Mouse (Mus musculus) hindbrain, embryonic 11.5 days (tissue): ENCODE results near the gene Castor1. TPM values are rescaled to one million over a fixed set of nuclear protein-coding genes. Genes with fewer than 3 reads are reported as not detected.

ENCODE experiments used
- ATAC-seq: fragments of 200-750 bp; cut with Nextera tagmentation; 2 replicates; pipeline ENCODE4 v1.8.0; 2017; ENCODE audit warnings: mild to moderate bottlenecking, moderate TSS enrichment, moderate library complexity; ENCODE audit not compliant: low FRiP score
- DNase-seq: peaks from one replicate; pipeline ENCODE4 v3.0.0-alpha.2; 2015; ENCODE audit warnings: low spot score
- H3K27ac ChIP-seq: fragments of 300-500 bp; sonication (generic); 2 replicates; pipeline ENCODE4 v1.5.1; 2014; ENCODE audit warnings: mild to moderate bottlenecking, low read depth, low read length
- H3K27me3 ChIP-seq: fragments of 300-500 bp; sonication (generic); 2 replicates; pipeline ENCODE4 v1.6.1; 2014; ENCODE audit warnings: mild to moderate bottlenecking, low read length, moderate library complexity, mixed read lengths; ENCODE audit not compliant: control insufficient read depth, insufficient read depth
- H3K36me3 ChIP-seq: fragments of 300-500 bp; sonication (generic); 2 replicates; pipeline ENCODE4 v1.6.1; 2014; ENCODE audit warnings: mild to moderate bottlenecking, low read length, moderate library complexity, mixed read lengths; ENCODE audit not compliant: control insufficient read depth, insufficient read depth
- H3K4me1 ChIP-seq: fragments of 300-500 bp; sonication (generic); replicated peaks from 2 replicates; pipeline ENCODE4 v1.6.1; 2014; ENCODE audit warnings: low read length, mixed read lengths; ENCODE audit not compliant: control insufficient read depth, insufficient read depth
- H3K4me2 ChIP-seq: fragments of 300-500 bp; sonication (generic); replicated peaks from 2 replicates; pipeline ENCODE4 v1.6.1; 2014; ENCODE audit warnings: mild to moderate bottlenecking, low read depth, low read length
- H3K4me3 ChIP-seq: fragments of 300-500 bp; sonication (generic); 2 replicates; pipeline ENCODE4 v1.5.1; 2014; ENCODE audit warnings: low read depth, low read length
- H3K9ac ChIP-seq: fragments of 300-500 bp; sonication (generic); 2 replicates; pipeline ENCODE4 v1.6.1; 2014; ENCODE audit warnings: low read depth, low read length
- H3K9me3 ChIP-seq: fragments of 300-500 bp; sonication (generic); 2 replicates; pipeline ENCODE4 v1.6.1; 2016; ENCODE audit warnings: low read length; ENCODE audit not compliant: control insufficient read depth
- WGBS: fragments of 180-500 bp; shearing (Covaris S2); extraction: QIAGEN DNeasy Blood & Tissue Kit; methylation state at CpG from one replicate; pipeline ENCODE4 v1.1.7; 2014; 5-methylcytosine and 5-hydroxymethylcytosine counted together
- polyA plus RNA-seq: library from polyadenylated mRNA; unstranded; fragments of >200 nt; fragmentation: Nextera tagmentation; extraction: Ambion mirVana; gene quantifications from 2 replicates; pipeline ENCODE4 v1.2.1, GENCODE M21; 2014

The Castor1 gene
- polyA plus RNA-seq, 1 experiment from 2014 or later, result 3.4 TPM

- Histone ChIP-seq H3K4me1 (no peaks in the 10 kb centered on the region; the same call in 1 of the 2 replicates), H3K9ac (no peak overlapping the region), H3K27me3 (peaks cover 7% of the 10 kb centered on the region), H3K27ac (no peak overlapping the region), H3K36me3 (no peaks in the 10 kb centered on the region), H3K9me3 (no peaks in the 10 kb centered on the region), H3K4me3 (no peak overlapping the region), H3K4me2 (no peak overlapping the region)
- ATAC-seq (no peak), DNase-seq (no peak)
- 38% methylated on average over 6 of the region's 7 CpGs for WGBS
Observed at GRCm38 (mm10) chr11:4223393-4224188, 5.6 kb downstream of the Castor1 start.

- no peak for ATAC-seq
- no peak for DNase-seq
Observed at GRCm38 (mm10) chr11:4224223-4224622, 6.2 kb downstream of the Castor1 start.

GRCm38 (mm10) chr11:4226569-4227325, 8.7 kb downstream of the Castor1 start:
- Histone ChIP-seq H3K9me3 (no peaks in the 10 kb centered on the region), H3K4me1 (no peaks in the 10 kb centered on the region), H3K4me2 (no peak overlapping the region), H3K4me3 (no peak overlapping the region), H3K27me3 (no peaks in the 10 kb centered on the region), H3K9ac (no peak overlapping the region), H3K36me3 (no peaks in the 10 kb centered on the region), H3K27ac (no peak overlapping the region)
- DNase-seq, result no peak
- WGBS, result 79% methylated on average over 5 of the region's 5 CpGs
- ATAC-seq, result no peak

More at GRCm38 (mm10) chr11:4224223-4224622, 6.2 kb downstream of the Castor1 start:
- Histone ChIP-seq H3K9ac (no peak overlapping the region), H3K9me3 (no peaks in the 10 kb centered on the region), H3K36me3 (no peaks in the 10 kb centered on the region), H3K4me3 (no peak overlapping the region), H3K27me3 (peaks cover under 1% of the 10 kb centered on the region), H3K4me2 (no peak overlapping the region), H3K4me1 (no peaks in the 10 kb centered on the region; the same call in 1 of the 2 replicates), H3K27ac (no peak overlapping the region)
- WGBS, result 43% methylated on average over 2 of the region's 2 CpGs

- no peaks in the 10 kb centered on the region for H3K36me3 ChIP-seq
- H3K4me2 ChIP-seq, result no peak overlapping the region
- H3K4me1 ChIP-seq, result no peaks in the 10 kb centered on the region
- no peak for ATAC-seq
- H3K4me3 ChIP-seq, result no peak overlapping the region
- H3K9ac ChIP-seq, result no peak overlapping the region
- WGBS, result 62% methylated on average over 8 of the region's 8 CpGs
- H3K9me3 ChIP-seq, result no peaks in the 10 kb centered on the region
- no peaks in the 10 kb centered on the region for H3K27me3 ChIP-seq
- no peak overlapping the region for H3K27ac ChIP-seq
- DNase-seq, result no peak
Observed at GRCm38 (mm10) chr11:4228463-4228862, 10.4 kb downstream of the Castor1 start.

- Histone ChIP-seq H3K4me2 (no peak overlapping the region), H3K9me3 (no peaks in the 10 kb centered on the region), H3K9ac (no peak overlapping the region), H3K27ac (no peak overlapping the region), H3K4me1 (no peaks in the 10 kb centered on the region), H3K4me3 (no peak overlapping the region), H3K36me3 (no peaks in the 10 kb centered on the region), H3K27me3 (no peaks in the 10 kb centered on the region)
- DNase-seq (no peak), ATAC-seq (no peak)
- 70% methylated on average over 4 of the region's 4 CpGs for WGBS
Observed at GRCm38 (mm10) chr11:4229841-4230240, 11.8 kb downstream of the Castor1 start.

- H3K4me2 ChIP-seq, result no peak overlapping the region
- WGBS, result 87% methylated on average over 2 of the region's 2 CpGs
- H3K4me3 ChIP-seq, result no peak overlapping the region
- H3K27me3 ChIP-seq, result no peaks in the 10 kb centered on the region
- H3K36me3 ChIP-seq, result no peaks in the 10 kb centered on the region
- H3K4me1 ChIP-seq, result no peaks in the 10 kb centered on the region
- no peak overlapping the region for H3K27ac ChIP-seq
- ATAC-seq (no peak), DNase-seq (no peak)
- no peaks in the 10 kb centered on the region for H3K9me3 ChIP-seq
- no peak overlapping the region for H3K9ac ChIP-seq
Observed at GRCm38 (mm10) chr11:4231435-4231834, 13.4 kb downstream of the Castor1 start.

GRCm38 (mm10) chr11:4232644-4233043, 14.6 kb downstream of the Castor1 start:
- H3K4me1 ChIP-seq, result no peaks in the 10 kb centered on the region
- ATAC-seq (no peak), DNase-seq (no peak)
- H3K27ac ChIP-seq, result no peak overlapping the region
- no peak overlapping the region for H3K9ac ChIP-seq
- no peaks in the 10 kb centered on the region for H3K27me3 ChIP-seq
- no peak overlapping the region for H3K4me3 ChIP-seq
- no peak overlapping the region for H3K4me2 ChIP-seq
- no peaks in the 10 kb centered on the region for H3K36me3 ChIP-seq
- H3K9me3 ChIP-seq, result no peaks in the 10 kb centered on the region
- WGBS, result 75% methylated on average over 12 of the region's 12 CpGs

GRCm38 (mm10) chr11:4235052-4235655, 17.1 kb downstream of the Castor1 start:
- Histone ChIP-seq H3K27me3 (no peaks in the 10 kb centered on the region), H3K4me1 (no peaks in the 10 kb centered on the region), H3K4me2 (no peak overlapping the region), H3K9me3 (no peaks in the 10 kb centered on the region), H3K27ac (no peak overlapping the region), H3K4me3 (no peak overlapping the region), H3K36me3 (no peaks in the 10 kb centered on the region), H3K9ac (no peak overlapping the region)
- 90% methylated on average over 6 of the region's 6 CpGs for WGBS
- DNase-seq (no peak), ATAC-seq (no peak)
